Mouse (Mus musculus) urinary bladder, adult 2 months (tissue): ENCODE data around the gene Ooep. TPM values are rescaled to one million over a fixed set of nuclear protein-coding genes. Genes with fewer than 3 reads are reported as not detected.

Experiments used
- polyA plus RNA-seq: library from polyadenylated mRNA; depleted of rRNA; stranded (reverse); fragments of >200 nt; gene quantifications from 2 replicates; pipeline ENCODE4 v1.2.3, GENCODE M21; 2012; rRNA removed

Ooep gene
- polyA plus RNA-seq, 1 experiment: 14.9 TPM

Other genes starting within 250 kb of the Ooep start
- 1,883 and 2,290 TPM in 2 replicates for gene Gsta4, start 196.0 kb downstream of the Ooep start, polyA plus RNA-seq
- 6.8 and 7.6 TPM in 2 replicates for gene Gsta1, start 148.1 kb downstream of the Ooep start, polyA plus RNA-seq
- gene Gm3776, start 121.6 kb downstream of the Ooep start, polyA plus RNA-seq: 4.0 and 4.5 TPM in 2 replicates
- gene Gm10639, start 88.8 kb downstream of the Ooep start, polyA plus RNA-seq: 0.28 and 0.44 TPM in 2 replicates
- gene Omt2a, start 63.9 kb downstream of the Ooep start, polyA plus RNA-seq: not detected in 2 replicates
- gene Omt2b, start 51.1 kb downstream of the Ooep start, polyA plus RNA-seq: not detected in 2 replicates
- gene Gsta2, start 22.9 kb downstream of the Ooep start, polyA plus RNA-seq: 27.0 and 28.7 TPM in 2 replicates
- 8.1 and 9.0 TPM in 2 replicates for gene Dppa5a, start 10.5 kb downstream of the Ooep start, polyA plus RNA-seq
- 0.63 and 0.77 TPM in 2 replicates for gene Ddx43, start 17.1 kb upstream of the Ooep start, polyA plus RNA-seq
- 1.1 and 1.7 TPM in 2 replicates for gene Cgas, start 64.5 kb upstream of the Ooep start, polyA plus RNA-seq
- gene Mto1, start 69.5 kb upstream of the Ooep start, polyA plus RNA-seq: 17.4 and 18.6 TPM in 2 replicates
- 0.15 TPM in 1 of 2 replicates, not detected in the other for gene Gm17324, start 70.1 kb upstream of the Ooep start, polyA plus RNA-seq
- gene Eef1a1, start 110.4 kb upstream of the Ooep start, polyA plus RNA-seq: 7,337 and 9,833 TPM in 2 replicates
- gene Slc17a5, start 209.3 kb upstream of the Ooep start, polyA plus RNA-seq: 11.7 and 12.7 TPM in 2 replicates
- gene Cd109, start 236.8 kb upstream of the Ooep start, polyA plus RNA-seq: 3.6 and 4.0 TPM in 2 replicates